Mouse (Mus musculus) lung, embryonic 16.5 days (tissue): ENCODE measurements around the gene Magel2. TPM values are rescaled to one million over a fixed set of nuclear protein-coding genes. Genes with fewer than 3 reads are reported as not detected.
A peak's percentile ranks its signal among the peaks of the same experiment; 100 is the strongest.

Source experiments
- ATAC-seq: fragments of 200-750 bp; cut with Nextera tagmentation; 2 replicates; pipeline ENCODE4 v1.8.0; 2017; ENCODE audit warnings: low read depth, mild to moderate bottlenecking, moderate library complexity
- H3K27ac ChIP-seq: fragments of 300-500 bp; sonication (generic); 2 replicates; pipeline ENCODE4 v1.5.1; 2014; ENCODE audit warnings: mild to moderate bottlenecking, control low read depth, low read length
- H3K27me3 ChIP-seq: fragments of 300-500 bp; sonication (generic); 2 replicates; pipeline ENCODE4 v1.6.1; 2014; ENCODE audit warnings: low read depth, low read length, mixed read lengths; ENCODE audit not compliant: control insufficient read depth, insufficient read depth
- H3K36me3 ChIP-seq: fragments of 300-500 bp; sonication (generic); 2 replicates; pipeline ENCODE4 v1.6.1; 2014; ENCODE audit warnings: low read length; ENCODE audit not compliant: control insufficient read depth, insufficient read depth
- H3K4me1 ChIP-seq: fragments of 300-500 bp; sonication (generic); replicated peaks from 2 replicates; pipeline ENCODE4 v1.6.1; 2014; ENCODE audit warnings: low read length, mixed read lengths; ENCODE audit not compliant: control insufficient read depth, insufficient read depth
- H3K4me2 ChIP-seq: fragments of 300-500 bp; sonication (generic); 2 replicates; pipeline ENCODE4 v1.6.1; 2014; ENCODE audit warnings: low read depth, low read length, control low read depth
- H3K4me3 ChIP-seq: fragments of 300-500 bp; sonication (generic); 2 replicates; pipeline ENCODE4 v1.5.1; 2014; ENCODE audit warnings: mild to moderate bottlenecking, low read length, control low read depth
- H3K9ac ChIP-seq: fragments of 300-500 bp; sonication (generic); 2 replicates; pipeline ENCODE4 v1.6.1; 2014; ENCODE audit warnings: low read length, control low read depth
- H3K9me3 ChIP-seq: fragments of 300-500 bp; sonication (generic); 2 replicates; pipeline ENCODE4 v1.6.1; 2016; ENCODE audit warnings: low read length; ENCODE audit not compliant: control insufficient read depth
- WGBS: fragments of 180-500 bp; shearing (Covaris S2); extraction: QIAGEN DNeasy Blood & Tissue Kit; methylation state at CpG from one replicate; pipeline ENCODE4 v1.1.7; 2014; 5-methylcytosine and 5-hydroxymethylcytosine counted together
- polyA plus RNA-seq: library from polyadenylated mRNA; unstranded; fragments of >200 nt; fragmentation: Nextera tagmentation; extraction: Ambion mirVana; gene quantifications from 2 replicates; pipeline ENCODE4 v1.2.1, GENCODE M21; 2015

The Magel2 gene
- polyA plus RNA-seq, 1 experiment from 2014 or later, result 1.1 TPM

DNA sequence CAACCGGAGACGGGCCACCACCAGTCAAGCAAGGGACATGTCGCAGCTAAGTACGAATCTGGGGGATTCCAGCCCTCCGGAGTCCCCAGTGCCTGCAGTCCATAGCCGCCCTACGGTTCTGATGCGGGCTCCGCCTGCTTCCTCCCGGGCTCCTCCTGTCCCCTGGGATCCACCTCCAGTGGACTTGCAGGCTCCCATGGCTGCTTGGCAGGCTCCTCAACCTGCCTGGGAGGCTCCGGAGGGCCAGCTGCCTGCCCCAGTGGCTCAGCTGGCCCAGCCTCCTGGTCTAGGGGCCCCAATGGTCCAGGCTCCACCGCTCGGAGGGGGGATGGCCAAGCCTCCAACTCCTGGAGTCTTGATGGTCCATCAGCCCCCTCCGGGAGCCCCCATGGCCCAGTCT, 503 bp downstream of the Magel2 start:
- peak overlapping the region; percentile 59 for H3K9ac ChIP-seq
- H3K27me3 ChIP-seq, result no peaks in the 10 kb centered on the region
- H3K4me1 ChIP-seq, result no peaks in the 10 kb centered on the region
- H3K9me3 ChIP-seq, result 0 out of 2 replicates have a peak, but pooled peaks cover 3% of the 10 kb centered on the region
- H3K4me3 ChIP-seq, result peak overlapping the region; percentile 48
- H3K36me3 ChIP-seq, result no peaks in the 10 kb centered on the region
- peak; percentile 53 for ATAC-seq
- no peak overlapping the region for H3K27ac ChIP-seq
- peak overlapping the region; percentile 72 for H3K4me2 ChIP-seq
- WGBS, result 27% methylated on average over 10 of the region's 14 CpGs

DNA sequence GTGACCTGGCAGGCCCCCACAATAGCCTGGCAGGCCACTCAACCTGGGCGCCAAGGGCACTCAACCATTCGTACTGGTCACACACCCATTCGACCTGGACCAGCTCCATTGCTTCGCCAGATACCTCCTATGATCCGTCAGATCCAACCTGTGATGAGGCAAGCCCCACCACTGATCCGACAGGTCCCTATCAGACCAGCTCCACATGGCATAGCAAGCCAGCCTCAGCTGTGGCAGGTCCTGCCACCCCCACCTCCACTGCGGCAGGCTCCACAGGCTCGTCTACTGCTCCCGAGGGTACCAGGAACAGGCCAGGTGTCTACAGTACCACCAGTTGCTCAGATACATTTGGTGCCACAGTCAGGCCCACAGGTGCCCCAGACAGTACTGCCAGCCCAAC, 1.7 kb downstream of the Magel2 start:
- H3K27ac ChIP-seq, result no peak overlapping the region
- ATAC-seq, result no peak
- no peak overlapping the region for H3K4me2 ChIP-seq
- no peaks in the 10 kb centered on the region for H3K27me3 ChIP-seq
- H3K9ac ChIP-seq, result no peak overlapping the region
- 0 out of 2 replicates have a peak, but pooled peaks cover 3% of the 10 kb centered on the region for H3K9me3 ChIP-seq
- no peaks in the 10 kb centered on the region for H3K4me1 ChIP-seq
- H3K4me3 ChIP-seq, result no peak overlapping the region
- no peaks in the 10 kb centered on the region for H3K36me3 ChIP-seq
- WGBS, result 91% methylated on average over 9 of the region's 9 CpGs

DNA sequence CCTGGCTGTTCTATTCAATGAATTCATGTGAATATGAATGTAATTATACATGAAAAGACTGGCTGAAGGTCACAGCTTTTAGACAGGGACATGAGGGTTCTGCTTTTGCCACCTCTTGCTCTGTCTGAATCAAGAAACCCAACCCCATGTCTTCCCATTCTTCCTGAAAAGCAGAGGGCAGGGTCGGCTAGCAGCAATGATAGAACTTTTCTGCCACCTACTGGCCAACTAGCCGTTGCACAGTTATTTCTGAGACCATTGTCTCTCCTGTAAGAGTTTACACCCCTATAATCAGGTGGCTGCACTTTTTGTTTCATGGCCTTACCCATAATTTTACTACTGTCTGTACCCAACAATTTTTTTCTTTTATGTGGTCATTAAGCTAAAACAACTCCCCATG, 5.6 kb downstream of the Magel2 start:
- H3K27ac ChIP-seq, result no peak overlapping the region
- H3K4me1 ChIP-seq, result no peaks in the 10 kb centered on the region
- 0 out of 2 replicates have a peak, but pooled peaks have one; percentile 15 for ATAC-seq
- H3K4me2 ChIP-seq, result no peak overlapping the region
- no peaks in the 10 kb centered on the region for H3K36me3 ChIP-seq
- H3K9ac ChIP-seq, result no peak overlapping the region
- WGBS, result 4% methylated on average over 2 of the region's 2 CpGs
- H3K4me3 ChIP-seq, result no peak overlapping the region
- H3K27me3 ChIP-seq, result no peaks in the 10 kb centered on the region
- H3K9me3 ChIP-seq, result 0 out of 2 replicates have a peak, but pooled peaks cover 3% of the 10 kb centered on the region

DNA sequence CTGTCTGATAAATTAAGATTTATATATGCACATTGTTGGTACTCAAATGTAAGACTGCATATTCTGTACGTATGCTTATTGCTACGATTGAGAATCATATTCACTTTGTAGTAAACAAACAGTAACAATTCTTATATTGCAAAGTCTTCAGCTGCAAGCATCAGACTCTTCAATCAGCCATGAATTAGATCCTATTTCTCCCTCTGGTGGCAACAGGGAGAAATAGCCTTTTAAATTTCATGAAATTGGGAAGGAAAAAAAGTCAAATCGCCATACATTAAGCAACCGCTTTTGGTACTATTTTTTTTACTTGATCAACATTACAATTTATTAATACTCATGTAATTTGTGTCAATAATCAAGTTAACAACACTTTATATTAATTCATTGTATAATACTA, 11.5 kb downstream of the Magel2 start:
- Histone ChIP-seq H3K4me3 (no peak overlapping the region), H3K27ac (no peak overlapping the region), H3K9ac (no peak overlapping the region), H3K9me3 (no peaks in the 10 kb centered on the region), H3K27me3 (no peaks in the 10 kb centered on the region), H3K4me2 (no peak overlapping the region), H3K4me1 (no peaks in the 10 kb centered on the region), H3K36me3 (no peaks in the 10 kb centered on the region)
- no peak for ATAC-seq
- 36% methylated on average over 4 of the region's 4 CpGs for WGBS

DNA sequence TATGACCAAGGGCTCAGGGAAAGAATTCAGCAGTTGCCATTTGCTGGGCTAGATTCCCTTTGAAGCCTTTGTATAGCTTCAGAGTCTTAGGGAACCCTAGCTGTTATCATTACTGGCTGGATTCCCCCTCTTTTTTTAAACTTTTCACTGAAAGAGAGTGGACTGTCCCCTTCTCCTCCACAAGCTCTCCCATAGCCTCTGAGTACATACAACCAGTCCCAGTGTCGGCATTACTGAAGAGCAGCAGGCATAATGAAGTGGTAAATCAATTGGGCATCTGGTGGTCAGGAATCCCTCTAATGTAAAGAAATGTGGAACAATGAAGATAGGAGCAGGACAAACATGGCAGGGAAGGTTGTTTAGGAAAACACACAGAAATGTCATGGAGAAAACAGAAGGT, 15.4 kb downstream of the Magel2 start:
- Histone ChIP-seq H3K4me1 (no peaks in the 10 kb centered on the region), H3K4me2 (no peak overlapping the region), H3K36me3 (no peaks in the 10 kb centered on the region), H3K9ac (no peak overlapping the region), H3K27ac (no peak overlapping the region), H3K9me3 (no peaks in the 10 kb centered on the region), H3K4me3 (no peak overlapping the region), H3K27me3 (no peaks in the 10 kb centered on the region)
- WGBS, result 46% methylated on average over 1 of the region's 1 CpGs
- ATAC-seq, result no peak

DNA sequence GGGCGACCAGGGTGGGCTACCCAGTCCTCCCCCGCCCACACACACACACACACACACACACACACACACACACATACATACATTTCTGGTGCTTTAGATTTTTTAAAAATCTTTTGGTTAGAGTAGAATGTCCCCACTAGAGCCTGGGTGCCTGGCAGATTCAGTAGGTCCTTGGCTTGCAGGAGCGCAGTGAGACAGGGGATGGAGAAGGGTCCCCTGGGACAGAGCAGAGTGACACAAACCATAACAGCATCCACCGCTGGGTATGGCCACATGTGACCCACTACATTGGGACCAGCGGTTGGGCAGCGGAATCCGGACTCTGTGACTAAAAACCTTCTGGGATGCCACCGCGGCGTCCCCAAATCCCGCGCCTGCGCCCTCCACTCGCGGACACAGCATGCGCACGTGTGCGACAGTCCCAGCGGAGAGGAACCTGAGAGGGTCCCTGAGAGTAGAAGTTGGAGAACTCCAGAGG, 29.8 kb downstream of the Magel2 start:
- Histone ChIP-seq H3K4me3 (0 out of 2 replicates have a peak overlapping the region, but pooled peaks have one; percentile 13), H3K4me1 (no peaks in the 10 kb centered on the region), H3K9ac (no peak overlapping the region), H3K9me3 (no peaks in the 10 kb centered on the region), H3K36me3 (no peaks in the 10 kb centered on the region), H3K27me3 (no peaks in the 10 kb centered on the region), H3K27ac (no peak overlapping the region), H3K4me2 (peak overlapping the region; percentile 22; the same call in 1 of the 2 replicates)
- ATAC-seq, result no peak
- WGBS, result 42% methylated on average over 19 of the region's 19 CpGs

DNA sequence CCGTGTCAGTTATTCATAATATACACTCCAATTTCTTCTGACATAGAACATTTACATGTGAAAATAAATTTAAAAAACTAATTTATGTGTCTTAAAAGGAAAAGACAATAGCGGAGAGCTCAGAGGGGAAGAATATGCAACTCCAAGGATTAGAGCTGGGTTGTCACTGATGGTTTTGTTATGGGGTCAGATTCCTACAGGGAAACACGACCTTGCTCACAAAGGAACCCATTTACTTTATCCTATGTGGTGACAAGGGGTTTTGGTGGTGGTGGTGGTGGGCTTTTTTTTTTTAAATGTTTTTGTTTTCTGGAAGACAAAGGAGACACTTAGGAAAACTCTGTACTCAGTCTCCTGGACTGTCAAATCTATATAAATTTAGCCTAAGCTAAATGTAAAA, 31.0 kb downstream of the Magel2 start:
- WGBS, result 50% methylated on average over 3 of the region's 3 CpGs
- Histone ChIP-seq H3K4me1 (no peaks in the 10 kb centered on the region), H3K9me3 (no peaks in the 10 kb centered on the region), H3K4me2 (no peak overlapping the region), H3K27me3 (no peaks in the 10 kb centered on the region), H3K9ac (no peak overlapping the region), H3K36me3 (no peaks in the 10 kb centered on the region), H3K27ac (no peak overlapping the region), H3K4me3 (no peak overlapping the region)
- no peak for ATAC-seq

DNA sequence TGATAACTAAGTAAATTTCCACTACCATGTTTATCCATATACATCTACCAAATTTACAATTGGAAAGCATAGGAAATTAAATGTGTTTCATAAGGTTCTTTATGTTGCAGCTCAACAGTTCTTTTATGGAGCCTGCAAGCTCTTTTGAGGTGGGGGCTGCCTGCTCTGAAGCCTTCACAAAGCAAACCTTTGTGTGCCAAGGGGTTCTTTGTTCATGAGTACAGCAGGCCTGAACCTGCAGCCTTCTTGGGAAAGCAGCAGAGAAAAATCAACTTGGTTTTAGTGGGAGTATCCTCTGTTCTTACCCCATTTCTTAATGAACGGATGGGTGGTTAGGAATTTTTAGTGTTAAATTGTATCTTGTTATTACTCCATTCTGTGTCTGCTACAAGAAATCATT, 38.4 kb downstream of the Magel2 start:
- Histone ChIP-seq H3K9me3 (no peaks in the 10 kb centered on the region), H3K27ac (no peak overlapping the region), H3K4me1 (peaks cover 5% of the 10 kb centered on the region; the same call in 1 of the 2 replicates), H3K36me3 (no peaks in the 10 kb centered on the region), H3K27me3 (no peaks in the 10 kb centered on the region), H3K9ac (no peak overlapping the region), H3K4me2 (no peak overlapping the region), H3K4me3 (no peak overlapping the region)
- 67% methylated on average over 1 of the region's 1 CpGs for WGBS
- ATAC-seq, result no peak

DNA sequence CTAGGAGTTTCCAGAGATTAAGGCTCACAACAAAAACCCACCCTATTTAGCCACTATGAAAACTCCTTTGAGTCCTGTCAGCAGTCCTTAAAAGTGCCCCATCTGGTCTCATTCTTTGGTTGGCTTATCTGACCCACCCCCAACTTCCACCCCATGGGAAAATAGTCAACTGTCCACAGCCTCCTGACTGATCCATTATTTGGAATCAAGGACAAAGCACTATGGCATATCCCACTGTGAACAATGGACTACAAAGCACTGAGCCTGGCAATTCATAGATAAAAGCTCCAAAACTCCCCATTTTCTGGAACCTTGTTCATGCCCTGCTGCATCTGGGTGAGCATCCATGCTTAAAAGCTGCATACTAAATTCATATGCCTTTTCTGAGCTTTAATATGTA, 39.4 kb downstream of the Magel2 start:
- Histone ChIP-seq H3K27me3 (no peaks in the 10 kb centered on the region), H3K9ac (no peak overlapping the region), H3K9me3 (no peaks in the 10 kb centered on the region), H3K4me3 (no peak overlapping the region), H3K27ac (no peak overlapping the region), H3K36me3 (no peaks in the 10 kb centered on the region), H3K4me2 (no peak overlapping the region), H3K4me1 (peaks cover 5% of the 10 kb centered on the region; the same call in 1 of the 2 replicates)
- ATAC-seq, result no peak

DNA sequence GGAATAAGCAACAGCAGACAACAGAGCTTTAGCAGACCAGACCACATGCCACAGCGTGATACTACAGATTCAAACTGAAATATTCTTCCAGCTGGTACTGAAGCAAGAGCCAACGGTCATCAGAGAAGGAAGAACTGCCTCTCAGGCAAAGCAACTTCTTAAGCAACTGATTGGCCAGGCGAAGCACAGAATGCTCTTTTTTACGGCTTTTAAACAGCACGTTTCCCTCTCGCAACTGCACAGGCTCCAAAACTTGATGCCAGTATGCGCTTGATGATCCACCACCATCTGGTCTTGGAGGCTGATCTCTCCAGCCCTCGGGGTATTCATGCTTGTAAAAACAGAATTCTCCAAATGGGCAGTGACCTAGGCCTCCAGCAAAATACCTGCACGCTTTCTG, 41.5 kb downstream of the Magel2 start:
- H3K9me3 ChIP-seq, result no peaks in the 10 kb centered on the region
- H3K4me3 ChIP-seq, result no peak overlapping the region
- H3K4me2 ChIP-seq, result peak overlapping the region; percentile 77; the same call in 1 of the 2 replicates
- no peaks in the 10 kb centered on the region for H3K36me3 ChIP-seq
- 84% methylated on average over 9 of the region's 9 CpGs for WGBS
- no peak overlapping the region for H3K9ac ChIP-seq
- H3K4me1 ChIP-seq, result peaks cover 5% of the 10 kb centered on the region; the same call in 1 of the 2 replicates
- H3K27ac ChIP-seq, result no peak overlapping the region
- no peaks in the 10 kb centered on the region for H3K27me3 ChIP-seq
- ATAC-seq, result no peak
